Mouse (Mus musculus) ES-Bruce4 (cell line): ENCODE measurements at regions not wholly inside any gene's neighbourhood (a gene's known extent, or its start where the extent isn't known, plus 50 kb on each side); places are given as distances from the start of the nearest gene placed in this dataset.

Source experiments
- CTCF ChIP-seq: IDR thresholded peaks from one replicate; pipeline ENCODE4 v1.8.1; 2011; ENCODE audit warnings: low read depth, low read length
- EP300 ChIP-seq: IDR thresholded peaks from 2 replicates; pipeline ENCODE4 v1.6.1; 2011; ENCODE audit warnings: low read depth, low read length; ENCODE audit not compliant: insufficient read depth
- POLR2A ChIP-seq: IDR thresholded peaks from one replicate; pipeline ENCODE4 v1.8.1; 2011; ENCODE audit warnings: low read length; ENCODE audit not compliant: insufficient read depth

DNA sequence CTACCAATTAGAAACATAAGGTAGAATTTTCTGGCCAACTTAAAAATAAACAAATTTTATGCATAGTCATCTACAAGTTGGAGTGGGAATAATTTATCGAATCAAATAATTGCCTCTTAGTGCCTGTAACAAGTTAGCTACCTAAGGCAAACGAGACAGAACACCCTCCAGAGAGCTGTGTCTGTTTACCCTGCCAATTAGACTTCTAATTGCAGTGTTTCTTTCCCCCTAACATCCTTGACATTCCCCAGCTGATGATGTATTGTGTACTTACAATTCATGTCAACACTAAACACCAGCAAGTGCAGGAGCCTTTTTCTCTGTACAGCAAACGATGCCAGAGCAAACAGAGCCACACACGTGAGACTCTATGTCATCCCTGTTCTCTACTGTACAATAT is 311.1 kb upstream of the Npsr1 start:
- TF ChIP-seq CTCF (no peak), POLR2A (no peak), EP300 (no peak)
